Mouse (Mus musculus): ENCODE data around the gene Dscam.

GRCm38 (mm10) chr16:96613275-96613674, 557.3 kb downstream of the Dscam start:
- TF ChIP-seq CTCF (IDR thresholded peaks at IDR 0.05; ENCODE audit: extremely low read depth, insufficient read length, insufficient replicate concordance, low read depth, low read length): no peak
- TF ChIP-seq POLR2A (IDR thresholded peaks at IDR 0.05; ENCODE audit: low read depth, low read length): no peak
